Mouse (Mus musculus): ENCODE measurements around the gene Olfr507. TPM values are rescaled to one million over a fixed set of nuclear protein-coding genes. Genes with fewer than 3 reads are reported as not detected.

Gene Olfr507
- polyA plus RNA-seq, 1 experiment from 2014 or later, result not detected

GRCm38 (mm10) chr7:108651806-108652205 is 30.2 kb downstream of the Olfr507 start, which contains the start of gene Olfr509:
Olfr509 (minus strand) TSS chr7:108651906.
- no peak for ATAC-seq
- no peaks in the 10 kb centered on the region for H3K36me3 ChIP-seq (ENCODE audit: control insufficient read depth, insufficient read depth)
- no peak for TF ChIP-seq CTCF (IDR thresholded peaks at IDR 0.05; ENCODE audit: low read depth)

GRCm38 (mm10) chr7:108662419-108662818 is 40.8 kb downstream of the Olfr507 start:
- no peak overlapping the region for H3K27ac ChIP-seq (ENCODE audit: low read depth, low read length)
- H3K27me3 ChIP-seq (replicated peaks; ENCODE audit: control insufficient read depth, insufficient read depth, low read length), result no peaks in the 10 kb centered on the region
- H3K9ac ChIP-seq (ENCODE audit: low read depth, low read length), result no peak overlapping the region
- H3K4me3 ChIP-seq (ENCODE audit: low read depth, low read length), result no peak overlapping the region
- ATAC-seq, result no peak
- H3K4me1 ChIP-seq (replicated peaks; ENCODE audit: control insufficient read depth, insufficient read depth, low read length), result no peaks in the 10 kb centered on the region
- H3K36me3 ChIP-seq (ENCODE audit: control insufficient read depth, insufficient read depth), result no peaks in the 10 kb centered on the region
- H3K4me2 ChIP-seq (replicated peaks; ENCODE audit: low read depth), result no peak overlapping the region
- WGBS, result 90% methylated on average over 3 of the region's 3 CpGs
- H3K9me3 ChIP-seq (ENCODE audit: control insufficient read depth), result no peaks in the 10 kb centered on the region
- TF ChIP-seq CTCF (IDR thresholded peaks at IDR 0.05; ENCODE audit: low read depth), result no peak

More at GRCm38 (mm10) chr7:108651806-108652205, 30.2 kb downstream of the Olfr507 start, which contains the start of gene Olfr509:
- Histone ChIP-seq H3K9ac (ENCODE audit: low read depth, low read length) (no peak within 1 kb of the TSS), H3K27ac (ENCODE audit: low read depth, low read length) (no peak within 1 kb of the TSS), H3K9me3 (ENCODE audit: control insufficient read depth) (no peaks in the 10 kb centered on the region), H3K4me2 (replicated peaks; ENCODE audit: low read depth) (no peak within 1 kb of the TSS), H3K4me3 (ENCODE audit: low read depth, low read length) (no peak within 1 kb of the TSS), H3K4me1 (replicated peaks; ENCODE audit: control insufficient read depth, insufficient read depth, low read length) (no peaks in the 10 kb centered on the region), H3K27me3 (replicated peaks; ENCODE audit: control insufficient read depth, insufficient read depth, low read length) (no peaks in the 10 kb centered on the region)

GRCm38 (mm10) chr7:108666118-108666517 is 44.5 kb downstream of the Olfr507 start, which contains the start of gene Olfr510:
Olfr510 (plus strand) TSS chr7:108666418.
- WGBS, result 95% methylated on average over 1 of the region's 1 CpGs

GRCm38 (mm10) chr7:108671058-108671457 is 49.4 kb downstream of the Olfr507 start:
- Histone ChIP-seq H3K27me3 (replicated peaks; ENCODE audit: control insufficient read depth, insufficient read depth, low read length) (no peaks in the 10 kb centered on the region), H3K9ac (ENCODE audit: low read depth, low read length) (no peak overlapping the region), H3K27ac (ENCODE audit: low read depth, low read length) (no peak overlapping the region), H3K36me3 (ENCODE audit: control insufficient read depth, insufficient read depth) (no peaks in the 10 kb centered on the region), H3K4me1 (replicated peaks; ENCODE audit: control insufficient read depth, insufficient read depth, low read length) (no peaks in the 10 kb centered on the region), H3K4me3 (ENCODE audit: low read depth, low read length) (no peak overlapping the region), H3K9me3 (ENCODE audit: control insufficient read depth) (no peaks in the 10 kb centered on the region), H3K4me2 (replicated peaks; ENCODE audit: low read depth) (no peak overlapping the region)
- ATAC-seq, result peak; percentile 69
- WGBS, result 34% methylated on average over 1 of the region's 1 CpGs
- TF ChIP-seq CTCF (IDR thresholded peaks at IDR 0.05; ENCODE audit: low read depth), result no peak

More at GRCm38 (mm10) chr7:108666118-108666517, 44.5 kb downstream of the Olfr507 start, which contains the start of gene Olfr510:
- H3K27me3 ChIP-seq (replicated peaks; ENCODE audit: control insufficient read depth, insufficient read depth, low read length), result no peaks in the 10 kb centered on the region
- ATAC-seq, result no peak
- no peak within 1 kb of the TSS for H3K4me2 ChIP-seq (replicated peaks; ENCODE audit: low read depth)
- no peak within 1 kb of the TSS for H3K4me3 ChIP-seq (ENCODE audit: low read depth, low read length)
- H3K36me3 ChIP-seq (ENCODE audit: control insufficient read depth, insufficient read depth), result no peaks in the 10 kb centered on the region
- H3K27ac ChIP-seq (ENCODE audit: low read depth, low read length), result no peak within 1 kb of the TSS
- no peak within 1 kb of the TSS for H3K9ac ChIP-seq (ENCODE audit: low read depth, low read length)
- no peaks in the 10 kb centered on the region for H3K9me3 ChIP-seq (ENCODE audit: control insufficient read depth)
- H3K4me1 ChIP-seq (replicated peaks; ENCODE audit: control insufficient read depth, insufficient read depth, low read length), result no peaks in the 10 kb centered on the region
- TF ChIP-seq CTCF (IDR thresholded peaks at IDR 0.05; ENCODE audit: low read depth), result no peak

Other genes with a start within 250 kb of the Olfr507 start
- not detected in 2 replicates for gene Olfr495, start 228.6 kb upstream of the Olfr507 start, polyA plus RNA-seq (2015; fragmentation: Nextera tagmentation; extraction: Ambion mirVana)
- gene Olfr497, start 201.4 kb upstream of the Olfr507 start, polyA plus RNA-seq (2015; fragmentation: Nextera tagmentation; extraction: Ambion mirVana), result not detected in 2 replicates
- gene Olfr498, start 156.5 kb upstream of the Olfr507 start, polyA plus RNA-seq (2015; fragmentation: Nextera tagmentation; extraction: Ambion mirVana), result not detected in 2 replicates
- gene Olfr502, start 96.7 kb upstream of the Olfr507 start, polyA plus RNA-seq (2015; fragmentation: Nextera tagmentation; extraction: Ambion mirVana), result not detected in 2 replicates
- gene Olfr503, start 77.3 kb upstream of the Olfr507 start, polyA plus RNA-seq (2015; fragmentation: Nextera tagmentation; extraction: Ambion mirVana), result not detected in 2 replicates
- gene Olfr504, start 56.0 kb upstream of the Olfr507 start, polyA plus RNA-seq (2015; fragmentation: Nextera tagmentation; extraction: Ambion mirVana), result not detected in 2 replicates
- gene Olfr506, start 11.0 kb upstream of the Olfr507 start, polyA plus RNA-seq (2015; fragmentation: Nextera tagmentation; extraction: Ambion mirVana), result not detected in 2 replicates
- not detected in 2 replicates for gene Olfr508, start 8.2 kb downstream of the Olfr507 start, polyA plus RNA-seq (2015; fragmentation: Nextera tagmentation; extraction: Ambion mirVana)
- not detected in 2 replicates for gene Olfr509, start 30.1 kb downstream of the Olfr507 start, polyA plus RNA-seq (2015; fragmentation: Nextera tagmentation; extraction: Ambion mirVana)
- not detected in 2 replicates for gene Olfr510, start 44.6 kb downstream of the Olfr507 start, polyA plus RNA-seq (2015; fragmentation: Nextera tagmentation; extraction: Ambion mirVana)
- gene Olfr512, start 91.5 kb downstream of the Olfr507 start, polyA plus RNA-seq (2015; fragmentation: Nextera tagmentation; extraction: Ambion mirVana), result not detected in 2 replicates
- gene Olfr513, start 129.2 kb downstream of the Olfr507 start, polyA plus RNA-seq (2015; fragmentation: Nextera tagmentation; extraction: Ambion mirVana), result not detected in 2 replicates
- gene Olfr514, start 204.2 kb downstream of the Olfr507 start, polyA plus RNA-seq (2015; fragmentation: Nextera tagmentation; extraction: Ambion mirVana), result not detected in 2 replicates
- not detected in 2 replicates for gene Olfr516, start 228.7 kb downstream of the Olfr507 start, polyA plus RNA-seq (2015; fragmentation: Nextera tagmentation; extraction: Ambion mirVana)